25 mouse cellular contexts compared by ENCODE assay signal in the genomic region with DNA sequence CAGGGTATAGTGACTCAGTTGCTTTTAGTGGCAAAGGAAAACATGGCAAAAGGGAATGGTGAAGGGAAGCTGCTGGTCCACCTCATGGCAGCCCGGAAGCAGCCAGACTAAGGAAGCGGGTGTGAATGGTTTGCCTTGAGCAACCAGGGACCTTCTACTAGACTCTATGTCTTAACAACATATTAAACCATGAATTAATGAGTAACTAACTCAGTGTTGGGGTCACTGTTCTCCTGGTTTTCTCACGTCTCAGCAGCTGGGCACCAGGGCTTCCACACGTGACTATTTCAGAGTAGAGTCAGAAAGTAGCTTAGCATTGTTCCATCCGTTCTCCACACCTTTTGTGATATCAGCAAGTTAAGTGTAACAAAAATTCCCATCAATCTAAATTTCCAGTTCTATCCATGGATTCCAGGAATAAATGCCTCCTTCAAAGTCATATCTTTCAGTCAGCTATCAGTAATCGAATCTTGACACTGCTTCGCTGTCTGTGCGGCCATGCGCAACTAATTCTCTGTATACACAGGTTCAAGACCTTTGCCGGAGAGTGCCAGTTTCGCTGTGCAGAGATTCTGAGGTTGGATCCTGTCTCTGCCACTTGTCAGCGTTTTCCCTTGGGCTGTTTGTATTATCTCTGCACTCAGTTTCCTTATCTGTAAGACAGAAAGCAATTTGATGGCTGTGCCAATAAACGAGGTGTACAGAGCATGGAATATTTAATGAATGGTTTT.
A peak's percentile ranks its signal among the peaks of the same experiment; 100 is the strongest.
DNase-seq lines count a peak whose midpoint lies in the region; ATAC-seq lines count a peak whose summit lies in the region.
"Had no signal": no experiment of that assay in that cellular context is flagged by ENCODE, and none has a peak within 500 bp of the region (broad histone marks: within the 10 kb centered on the region; RNA-seq: fewer than 3 reads in every experiment).

No protein-coding gene starts in this region.

- ATAC-seq in intestine, embryonic 16.5 days = peak; percentile 55; the same call in 1 of the 2 replicates
- ATAC-seq in intestine, embryonic 15.5 days = no peak
- no peak for ATAC-seq in heart, embryonic 11.5 days (replicated peaks; ENCODE audit: insufficient number of reproducible peaks, low FRiP score, low TSS enrichment)
- ATAC-seq: CD4-positive, CD25-positive, alpha-beta regulatory T cell, adult 4 months; forebrain, embryonic 15.5 days; liver, postnatal 0 days; Patski had no signal

- H3K4me3 ChIP-seq in intestine, embryonic 16.5 days (ENCODE audit: low read length) = no peak overlapping the region
- H3K4me3 ChIP-seq in intestine, embryonic 15.5 days (replicated peaks) = no peak overlapping the region
- no peak overlapping the region for H3K4me3 ChIP-seq in heart, embryonic 11.5 days (ENCODE audit: low read depth, low read length)
- H3K4me3 ChIP-seq: embryonic facial prominence, embryonic 10.5 days; forebrain, embryonic 15.5 days; heart, embryonic 10.5 days; limb, embryonic 12.5 days; midbrain, embryonic 12.5 days; neural tube, embryonic 15.5 days had no signal

- H3K4me1 ChIP-seq in intestine, embryonic 16.5 days (ENCODE audit: control insufficient read depth, insufficient read depth, low read length) = no peaks in the 10 kb centered on the region
- H3K4me1 ChIP-seq in intestine, embryonic 15.5 days (replicated peaks) = no peaks in the 10 kb centered on the region
- no peaks in the 10 kb centered on the region for H3K4me1 ChIP-seq in heart, embryonic 11.5 days (ENCODE audit: control insufficient read depth, insufficient read depth, low read length)
- H3K4me1 ChIP-seq: embryonic facial prominence, embryonic 10.5 days; heart, embryonic 10.5 days; limb, embryonic 12.5 days; midbrain, embryonic 12.5 days; neural tube, embryonic 15.5 days had no signal

- DNase-seq in kidney, adult 8-10 months = peak; percentile 47 to 48
- peak; percentile 8 for DNase-seq in kidney, postnatal 10 days
- no peak for DNase-seq in lung, postnatal 10 days
- no peak for DNase-seq in urinary bladder, postnatal 25 days (ENCODE audit: low spot score)
- no peak for DNase-seq in layer of hippocampus, postnatal 25 days (ENCODE audit: extremely low spot score in 1 of 2, low spot score in 1 of 2)
- DNase-seq: cerebellum, adult 18-20 months; cerebellum, postnatal 14 days; gastrocnemius, postnatal 10 days; layer of hippocampus, postnatal 36 days; liver, postnatal 0 days; lung, postnatal 14 days; right cerebral cortex, postnatal 14 days; spleen, adult 18-20 months had no signal

- no peak overlapping the region for H3K27ac ChIP-seq in intestine, embryonic 16.5 days (ENCODE audit: low read length)
- H3K27ac ChIP-seq in intestine, embryonic 15.5 days = no peak overlapping the region
- no peak overlapping the region for H3K27ac ChIP-seq in heart, embryonic 11.5 days (ENCODE audit: low read depth, low read length)
- H3K27ac ChIP-seq: embryonic facial prominence, embryonic 10.5 days; forebrain, embryonic 15.5 days; heart, embryonic 10.5 days; limb, embryonic 12.5 days; midbrain, embryonic 12.5 days; neural tube, embryonic 15.5 days had no signal

- WGBS in intestine, embryonic 16.5 days = 72% methylated on average over 13 of the region's 13 CpGs
- WGBS in intestine, embryonic 15.5 days = 70% methylated on average over 13 of the region's 13 CpGs
- 67% methylated on average over 13 of the region's 13 CpGs for WGBS in heart, embryonic 11.5 days (ENCODE audit: insufficient replicate concordance)

- H3K9ac ChIP-seq in intestine, embryonic 16.5 days (ENCODE audit: low read depth, low read length) = no peak overlapping the region
- no peak overlapping the region for H3K9ac ChIP-seq in intestine, embryonic 15.5 days
- H3K9ac ChIP-seq in heart, embryonic 11.5 days (ENCODE audit: low read depth, low read length) = no peak overlapping the region
- H3K9ac ChIP-seq: forebrain, embryonic 15.5 days; limb, embryonic 12.5 days; liver, postnatal 0 days; midbrain, embryonic 12.5 days; neural tube, embryonic 15.5 days had no signal

- H3K4me2 ChIP-seq in intestine, embryonic 16.5 days (ENCODE audit: low read depth, low read length) = no peak overlapping the region
- H3K4me2 ChIP-seq in intestine, embryonic 15.5 days (replicated peaks) = no peak overlapping the region
- H3K4me2 ChIP-seq in heart, embryonic 11.5 days = no peak overlapping the region
- H3K4me2 ChIP-seq: forebrain, embryonic 15.5 days; limb, embryonic 12.5 days; liver, embryonic 11.5 days; midbrain, embryonic 12.5 days; neural tube, embryonic 15.5 days had no signal

- no peaks in the 10 kb centered on the region for H3K9me3 ChIP-seq in intestine, embryonic 16.5 days (ENCODE audit: control insufficient read depth, low read length)
- no peaks in the 10 kb centered on the region for H3K9me3 ChIP-seq in intestine, embryonic 15.5 days
- no peaks in the 10 kb centered on the region for H3K9me3 ChIP-seq in heart, embryonic 11.5 days (replicated peaks; ENCODE audit: control insufficient read depth, low read length)
- H3K9me3 ChIP-seq: embryonic facial prominence, embryonic 10.5 days; forebrain, embryonic 15.5 days; heart, embryonic 10.5 days; limb, embryonic 12.5 days; midbrain, embryonic 12.5 days; neural tube, embryonic 15.5 days had no signal

- no peaks in the 10 kb centered on the region for H3K36me3 ChIP-seq in intestine, embryonic 16.5 days (ENCODE audit: control insufficient read depth, insufficient read depth, low read length)
- H3K36me3 ChIP-seq in intestine, embryonic 15.5 days = no peaks in the 10 kb centered on the region
- H3K36me3 ChIP-seq in heart, embryonic 11.5 days (ENCODE audit: control insufficient read depth, insufficient read depth, low read length) = no peaks in the 10 kb centered on the region
- H3K36me3 ChIP-seq: embryonic facial prominence, embryonic 10.5 days; forebrain, embryonic 15.5 days; heart, embryonic 10.5 days; limb, embryonic 12.5 days; midbrain, embryonic 12.5 days; neural tube, embryonic 15.5 days had no signal

- no peaks in the 10 kb centered on the region for H3K27me3 ChIP-seq in intestine, embryonic 16.5 days (replicated peaks; ENCODE audit: control insufficient read depth, insufficient read depth, low read length)
- no peaks in the 10 kb centered on the region for H3K27me3 ChIP-seq in intestine, embryonic 15.5 days (replicated peaks)
- H3K27me3 ChIP-seq in heart, embryonic 11.5 days (ENCODE audit: control insufficient read depth, insufficient read depth, low read length) = no peaks in the 10 kb centered on the region
- H3K27me3 ChIP-seq: forebrain, embryonic 15.5 days; limb, embryonic 12.5 days; midbrain, embryonic 12.5 days; neural tube, embryonic 15.5 days; Patski had no signal

Comparison
In these comparisons a context has a peak if more than half of its experiments do, and no peak if none do; other contexts are left out.
1. DNase-seq: peak in kidney, adult 8-10 months (2 of 2) and kidney, postnatal 10 days (single experiment); none in lung, postnatal 10 days (single experiment), urinary bladder, postnatal 25 days (single experiment) and layer of hippocampus, postnatal 25 days (0 of 2).